Mouse (Mus musculus): Measurements from ENCODE around the gene Cd177.

GRCm38 (mm10) chr7:24750695-24751094, 9.4 kb downstream of the Cd177 start:
- TF ChIP-seq TAL1 (conservative IDR thresholded peaks at IDR 0.05; ENCODE audit: low read depth, low read length) = no peak
- TF ChIP-seq GATA1 (IDR thresholded peaks at IDR 0.05; ENCODE audit: borderline replicate concordance, low read length) = no peak
- TF ChIP-seq CTCF (IDR thresholded peaks at IDR 0.05; ENCODE audit: low read depth, low read length) = no peak
- TF ChIP-seq POLR2AphosphoS5 (IDR thresholded peaks at IDR 0.05; ENCODE audit: insufficient replicate concordance, low read depth, low read length) = no peak
- no peak for TF ChIP-seq GATA2 (IDR thresholded peaks at IDR 0.05; ENCODE audit: borderline replicate concordance, low read depth, low read length)

Measured in G1E (cell line).